Mouse (Mus musculus): ENCODE measurements at regions not wholly inside any gene's neighbourhood (a gene's known extent, or its start where the extent isn't known, plus 50 kb on each side); places are given as distances from the start of the nearest gene placed in this dataset.

GRCm38 (mm10) chrX:58093245-58093644 lies 70.7 kb downstream of the Zic3 start:
- DNase-seq (ENCODE audit: extremely low spot score in 1 of 2, low spot score in 1 of 2) = no peak

GRCm38 (mm10) chrX:58117761-58118426 lies 95.4 kb downstream of the Zic3 start:
- DNase-seq (ENCODE audit: extremely low spot score in 1 of 2, low spot score in 1 of 2) = peak; percentile 8 to 35

- no peak for DNase-seq (ENCODE audit: extremely low spot score in 1 of 2, low spot score in 1 of 2)
Observed at GRCm38 (mm10) chrX:58155371-58156124, 133.0 kb downstream of the Zic3 start.

- no peak for DNase-seq (ENCODE audit: extremely low spot score in 1 of 2, low spot score in 1 of 2)
Observed at GRCm38 (mm10) chrX:58157361-58157760, 134.9 kb downstream of the Zic3 start.

GRCm38 (mm10) chrX:58166184-58166904 lies 143.8 kb downstream of the Zic3 start:
- peak; percentile 10 to 25 for DNase-seq (ENCODE audit: extremely low spot score in 1 of 2, low spot score in 1 of 2)

- peak in 1 of 2 experiments; percentile 0 for DNase-seq (ENCODE audit: extremely low spot score in 1 of 2, low spot score in 1 of 2)
Observed at GRCm38 (mm10) chrX:58174326-58174725, 151.8 kb downstream of the Zic3 start.

All from frontal cortex, adult 2 months (tissue).